Mouse (Mus musculus): ENCODE measurements around the gene Mosmo.

GRCm38 (mm10) chr7:120703888-120704287, 26.5 kb downstream of the Mosmo start:
- no peak for TF ChIP-seq POLR2A (IDR thresholded peaks at IDR 0.05; ENCODE audit: low read depth, low read length)
- no peak for TF ChIP-seq CTCF (IDR thresholded peaks at IDR 0.05; ENCODE audit: extremely low read depth, insufficient read depth, insufficient read length, insufficient replicate concordance)
